Comparison of ENCODE assay signal across 22 mouse cellular contexts in the genomic region with DNA sequence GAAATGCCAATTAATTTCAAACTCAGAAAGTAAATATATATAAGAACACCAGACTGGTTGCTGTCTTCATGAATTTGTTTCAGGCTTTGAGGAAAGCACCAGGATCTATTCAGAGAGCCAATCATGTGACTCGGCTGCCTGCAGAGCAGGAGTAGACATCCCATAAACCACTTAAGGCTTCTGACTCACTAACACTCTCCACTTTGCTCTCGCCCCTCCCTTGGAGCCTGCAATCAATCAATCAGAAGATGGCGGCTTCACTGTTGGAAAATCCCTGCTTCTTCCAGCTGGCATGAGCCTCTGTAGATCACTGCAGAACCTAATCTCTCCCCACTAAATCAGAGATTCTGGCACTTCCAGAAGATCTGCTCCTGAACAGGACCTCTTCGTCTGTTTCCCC. TPM values are rescaled to one million over a fixed set of nuclear protein-coding genes. Genes with fewer than 3 reads are reported as not detected.
A peak's percentile ranks its signal among the peaks of the same experiment; 100 is the strongest.
DNase-seq lines count a peak whose midpoint lies in the region; ATAC-seq and TF ChIP-seq lines count a peak whose summit lies in the region.
"Had no signal": no experiment of that assay in that cellular context is flagged by ENCODE, and none has a peak within 500 bp of the region (broad histone marks: within the 10 kb centered on the region; RNA-seq: fewer than 3 reads in every experiment).

No protein-coding gene starts in this region.

- no peaks in the 10 kb centered on the region for H3K36me3 ChIP-seq in neural tube, embryonic 15.5 days
- no peaks in the 10 kb centered on the region for H3K36me3 ChIP-seq in limb, embryonic 12.5 days
- no peaks in the 10 kb centered on the region for H3K36me3 ChIP-seq in stomach, postnatal 0 days (ENCODE audit: control insufficient read depth, insufficient read depth, low read length)
- H3K36me3 ChIP-seq: heart, embryonic 15.5 days; liver, embryonic 15.5 days had no signal

- no peak overlapping the region for H3K9ac ChIP-seq in neural tube, embryonic 15.5 days (replicated peaks)
- H3K9ac ChIP-seq in limb, embryonic 12.5 days (replicated peaks): no peak overlapping the region
- H3K9ac ChIP-seq in stomach, postnatal 0 days (ENCODE audit: low read length): no peak overlapping the region
- H3K9ac ChIP-seq: heart, embryonic 15.5 days; liver, embryonic 15.5 days had no signal

- no peak overlapping the region for H3K4me2 ChIP-seq in neural tube, embryonic 15.5 days
- H3K4me2 ChIP-seq in limb, embryonic 12.5 days: peak overlapping the region; percentile 10
- H3K4me2 ChIP-seq in stomach, postnatal 0 days (replicated peaks; ENCODE audit: low read depth): peak overlapping the region; percentile 23; the same call in 1 of the 2 replicates
- H3K4me2 ChIP-seq: heart, embryonic 15.5 days; liver, embryonic 15.5 days had no signal

- no peaks in the 10 kb centered on the region for H3K9me3 ChIP-seq in neural tube, embryonic 15.5 days (replicated peaks)
- H3K9me3 ChIP-seq in limb, embryonic 12.5 days: no peaks in the 10 kb centered on the region
- no peaks in the 10 kb centered on the region for H3K9me3 ChIP-seq in stomach, postnatal 0 days (ENCODE audit: control insufficient read depth, low read length)
- H3K9me3 ChIP-seq: heart, embryonic 15.5 days; liver, embryonic 15.5 days had no signal

- DNase-seq in frontal cortex, postnatal 14 days (ENCODE audit: low spot score in 2 of 2): no peak
- DNase-seq in neural tube, embryonic 10.5 days (ENCODE audit: extremely low spot score, low spot score): no peak
- peak; percentile 32 for DNase-seq in stomach, postnatal 0 days (ENCODE audit: low spot score)
- no peak for DNase-seq in left cerebral cortex, postnatal 14 days (ENCODE audit: low spot score in 2 of 2)
- no peak for DNase-seq in thymus, postnatal 10 days (ENCODE audit: low spot score in 2 of 2)
- DNase-seq: cerebellum, adult 11-12 months; kidney, postnatal 14 days; right cerebral cortex, postnatal 25 days had no signal

- H3K4me1 ChIP-seq in neural tube, embryonic 15.5 days: no peaks in the 10 kb centered on the region
- H3K4me1 ChIP-seq in limb, embryonic 12.5 days (replicated peaks): peaks cover 7% of the 10 kb centered on the region; the same call in 1 of the 2 replicates
- H3K4me1 ChIP-seq in stomach, postnatal 0 days (replicated peaks; ENCODE audit: control insufficient read depth, insufficient read depth): no peaks in the 10 kb centered on the region
- H3K4me1 ChIP-seq: heart, embryonic 15.5 days; liver, embryonic 15.5 days had no signal

- TF ChIP-seq CTCF in stomach, postnatal 0 days (IDR thresholded peaks at IDR 0.05; ENCODE audit: low read depth): no peak

- WGBS in neural tube, embryonic 15.5 days: 18% methylated on average over 4 of the region's 4 CpGs
- WGBS in limb, embryonic 12.5 days: 9% methylated on average over 4 of the region's 4 CpGs
- 4% methylated on average over 4 of the region's 4 CpGs for WGBS in stomach, postnatal 0 days

- H3K27ac ChIP-seq in neural tube, embryonic 15.5 days (replicated peaks): no peak overlapping the region
- no peak overlapping the region for H3K27ac ChIP-seq in limb, embryonic 12.5 days
- H3K27ac ChIP-seq in stomach, postnatal 0 days (replicated peaks): no peak overlapping the region
- H3K27ac ChIP-seq: heart, embryonic 15.5 days; liver, embryonic 15.5 days; macrophage had no signal

- TF ChIP-seq EP300 in stomach, postnatal 0 days (optimal IDR thresholded peaks at IDR 0.05): no peak

- intact Hi-C loops in left cerebral cortex, postnatal 14 days (cut with DNase I): loop anchor here (5.0 kb wide), 1 partner anchor 46 kb away; no protein-coding TSS in a partner anchor

- no peaks in the 10 kb centered on the region for H3K27me3 ChIP-seq in neural tube, embryonic 15.5 days (replicated peaks)
- H3K27me3 ChIP-seq in limb, embryonic 12.5 days: no peaks in the 10 kb centered on the region
- H3K27me3 ChIP-seq in stomach, postnatal 0 days (ENCODE audit: control insufficient read depth, insufficient read depth, low read length): no peaks in the 10 kb centered on the region
- H3K27me3 ChIP-seq: heart, embryonic 15.5 days; liver, embryonic 15.5 days had no signal

- H3K4me3 ChIP-seq in neural tube, embryonic 15.5 days (replicated peaks): no peak overlapping the region
- no peak overlapping the region for H3K4me3 ChIP-seq in limb, embryonic 12.5 days (replicated peaks)
- H3K4me3 ChIP-seq in stomach, postnatal 0 days (ENCODE audit: low read depth, low read length): no peak overlapping the region
- H3K4me3 ChIP-seq: erythroblast, embryonic 14.5 days; heart, embryonic 15.5 days; liver, embryonic 15.5 days had no signal

- peak; percentile 38; the same call in 1 of the 2 replicates for ATAC-seq in frontal cortex, adult (ENCODE audit: low TSS enrichment)
- peak; percentile 61 for ATAC-seq in neural tube, embryonic 15.5 days (ENCODE audit: low FRiP score)
- no peak for ATAC-seq in limb, embryonic 12.5 days (ENCODE audit: insufficient number of reproducible peaks, insufficient read depth, low FRiP score, low TSS enrichment, low read depth)
- ATAC-seq in stomach, postnatal 0 days (ENCODE audit: low FRiP score, low TSS enrichment): peak; percentile 92
- ATAC-seq: CD4-positive, CD25-positive, alpha-beta regulatory T cell, adult 4 months; hindbrain, embryonic 16.5 days had no signal

RNA-seq across cellular contexts. Expression of a gene that starts 1.3 kb away (rescaled TPM):
- 6.0 TPM in 1 of 2 replicates, not detected in the other for polyA plus RNA-seq in neural tube, embryonic 15.5 days (2015; fragmentation: Nextera tagmentation; extraction: Ambion mirVana)
- not detected in 2 replicates for polyA plus RNA-seq in limb, embryonic 12.5 days (2016; fragmentation: Nextera tagmentation; extraction: Ambion mirVana)
- 1.1 and 1.2 TPM in 2 replicates for polyA plus RNA-seq in stomach, postnatal 0 days (2015; fragmentation: Nextera tagmentation; extraction: Ambion mirVana)
- not detected for total RNA-seq in left cerebral cortex, postnatal 14 days (2021)
- total RNA-seq: gastrocnemius, adult 18-20 months; midbrain, postnatal 0 days; neutrophil, adult 5-6 weeks had no signal
- polyA plus RNA-seq: CD4-positive, CD25-positive, alpha-beta regulatory T cell, adult 4 months; cortical plate, adult 2 months; erythroblast, embryonic 14.5 days; hindbrain, embryonic 16.5 days; liver, embryonic 15.5 days; macrophage; midbrain, postnatal 0 days; testis, adult 2 months had no signal
